Mouse (Mus musculus): Measurements from ENCODE around the gene Ldb3.

DNA sequence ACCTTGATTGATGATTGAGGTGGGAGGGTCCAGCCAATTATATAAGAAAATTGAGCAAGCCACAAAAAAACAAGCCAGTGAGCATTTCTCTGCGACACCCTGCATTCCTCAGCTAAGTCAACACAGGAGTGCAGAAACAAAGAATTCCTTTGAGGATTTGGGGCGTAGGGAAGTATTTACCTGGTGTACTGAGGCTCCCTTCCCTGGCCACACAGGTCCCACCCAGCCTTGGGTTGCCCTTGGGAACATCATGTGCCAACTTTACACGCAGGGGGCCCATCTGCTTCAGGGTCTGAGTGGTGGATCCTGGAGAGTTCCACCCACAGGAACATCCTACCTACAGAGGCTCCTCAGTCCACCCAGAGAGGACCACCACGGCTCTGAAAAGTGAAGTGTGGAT lies 27.1 kb upstream of the Ldb3 start:
- TF ChIP-seq POLR2A (IDR thresholded peaks at IDR 0.05; ENCODE audit: borderline replicate concordance, low read depth, low read length) (no peak), CTCF (IDR thresholded peaks at IDR 0.05; ENCODE audit: low read depth, low read length) (no peak)
